Mouse (Mus musculus) right cerebral cortex, postnatal 10 days (tissue): ENCODE measurements around the gene Prdx6b.
A peak's percentile ranks its signal among the peaks of the same experiment; 100 is the strongest.

Experiments
- DNase-seq, 2 experiments: peaks; one replicate each; pipeline ENCODE4 v3.0.0; 2021; ENCODE audit warnings: low spot score in 2 of 2

The Prdx6b gene

GRCm38 (mm10) chr2:80292172-80292571 lies at the start of gene Prdx6b:
Gene Prdx6b, plus strand, starts transcription at chr2:80292472.
- DNase-seq = no peak

GRCm38 (mm10) chr2:80247466-80247865 lies 44.8 kb upstream of the Prdx6b start:
- DNase-seq = no peak

GRCm38 (mm10) chr2:80247868-80248267 lies 44.4 kb upstream of the Prdx6b start:
- DNase-seq = no peak

- no peak for DNase-seq
Measured at GRCm38 (mm10) chr2:80259888-80260672, 32.2 kb upstream of the Prdx6b start.

- peak; percentile 85 to 86 for DNase-seq
Measured at GRCm38 (mm10) chr2:80266894-80267293, 25.4 kb upstream of the Prdx6b start.

GRCm38 (mm10) chr2:80268053-80268452 lies 24.2 kb upstream of the Prdx6b start:
- no peak for DNase-seq

GRCm38 (mm10) chr2:80271431-80271830 lies 20.8 kb upstream of the Prdx6b start:
- no peak for DNase-seq

GRCm38 (mm10) chr2:80273038-80273437 lies 19.2 kb upstream of the Prdx6b start:
- no peak for DNase-seq

- no peak for DNase-seq
Measured at GRCm38 (mm10) chr2:80273763-80274162, 18.5 kb upstream of the Prdx6b start.

- peak in 1 of 2 experiments; percentile 55 for DNase-seq
Measured at GRCm38 (mm10) chr2:80275136-80275535, 17.1 kb upstream of the Prdx6b start.

GRCm38 (mm10) chr2:80282214-80282613 lies 10.1 kb upstream of the Prdx6b start:
- DNase-seq = no peak

- DNase-seq = no peak
Measured at GRCm38 (mm10) chr2:80286397-80286796, 5.9 kb upstream of the Prdx6b start.

- DNase-seq = no peak
Measured at GRCm38 (mm10) chr2:80298334-80298733, 6.1 kb downstream of the Prdx6b start.

GRCm38 (mm10) chr2:80300806-80301205 lies 8.5 kb downstream of the Prdx6b start:
- DNase-seq = no peak

- DNase-seq = no peak
Measured at GRCm38 (mm10) chr2:80303957-80304356, 11.7 kb downstream of the Prdx6b start.

- DNase-seq = no peak
Measured at GRCm38 (mm10) chr2:80307701-80308100, 15.4 kb downstream of the Prdx6b start.

- no peak for DNase-seq
Measured at GRCm38 (mm10) chr2:80309775-80310174, 17.5 kb downstream of the Prdx6b start.

GRCm38 (mm10) chr2:80310772-80311171 lies 18.5 kb downstream of the Prdx6b start:
- DNase-seq = no peak

- no peak for DNase-seq
Measured at GRCm38 (mm10) chr2:80311350-80311749, 19.1 kb downstream of the Prdx6b start.

- no peak for DNase-seq
Measured at GRCm38 (mm10) chr2:80314201-80314600, 21.9 kb downstream of the Prdx6b start.

- no peak for DNase-seq
Measured at GRCm38 (mm10) chr2:80314854-80315241, 22.6 kb downstream of the Prdx6b start.

GRCm38 (mm10) chr2:80315242-80316161 lies 23.2 kb downstream of the Prdx6b start, which contains the start of gene Dnajc10:
Gene Dnajc10, plus strand, starts transcription at chr2:80315466.
- peak; percentile 94 for DNase-seq

GRCm38 (mm10) chr2:80322878-80323277 lies 30.6 kb downstream of the Prdx6b start:
- no peak for DNase-seq
